Mouse (Mus musculus): Measurements from ENCODE around the gene F2. TPM values are rescaled to one million over a fixed set of nuclear protein-coding genes. Genes with fewer than 3 reads are reported as not detected.

Gene F2
- polyA plus RNA-seq, 1 experiment from 2014 or later = 0.08 TPM

- no peak overlapping the region for H3K4me3 ChIP-seq (ENCODE audit: low read length)
- H3K9me3 ChIP-seq (ENCODE audit: control insufficient read depth, low read length) = no peaks in the 10 kb centered on the region
- no peak overlapping the region for H3K4me2 ChIP-seq (ENCODE audit: low read length)
- H3K9ac ChIP-seq (ENCODE audit: low read depth, low read length) = no peak overlapping the region
- no peaks in the 10 kb centered on the region for H3K27me3 ChIP-seq (replicated peaks; ENCODE audit: control insufficient read depth, insufficient read depth, low read length)
- 95% methylated on average over 6 of the region's 6 CpGs for WGBS
- no peak for ATAC-seq
- H3K27ac ChIP-seq (ENCODE audit: low read depth, low read length) = no peak overlapping the region
- H3K4me1 ChIP-seq (ENCODE audit: control insufficient read depth, insufficient read depth, low read depth, low read length) = no peaks in the 10 kb centered on the region
- H3K36me3 ChIP-seq (ENCODE audit: control insufficient read depth, insufficient read depth, low read length) = peaks cover 48% of the 10 kb centered on the region
Observed at GRCm38 (mm10) chr2:91666386-91666910, 30.2 kb upstream of the F2 start.

DNA sequence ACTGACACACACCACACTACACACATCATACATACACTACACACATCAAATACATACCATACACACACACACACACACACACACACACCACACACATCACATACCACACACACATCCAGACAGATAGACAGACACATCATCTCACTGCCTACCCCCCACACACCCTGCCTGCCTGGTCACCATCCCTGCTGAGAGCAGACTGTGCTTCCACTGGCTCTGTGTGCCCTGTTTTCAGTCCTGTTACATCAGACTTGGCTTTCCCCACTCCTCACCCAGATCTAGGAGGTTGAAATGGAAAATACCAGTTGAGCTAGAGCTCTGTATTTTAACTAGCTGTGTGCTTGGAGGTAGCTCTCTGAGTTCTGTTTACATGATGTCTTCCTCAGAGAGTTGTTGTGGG lies 28.6 kb upstream of the F2 start:
- Histone ChIP-seq H3K9me3 (ENCODE audit: control insufficient read depth, low read length) (no peaks in the 10 kb centered on the region), H3K9ac (ENCODE audit: low read depth, low read length) (no peak overlapping the region), H3K27me3 (replicated peaks; ENCODE audit: control insufficient read depth, insufficient read depth, low read length) (no peaks in the 10 kb centered on the region), H3K4me3 (ENCODE audit: low read length) (no peak overlapping the region), H3K36me3 (ENCODE audit: control insufficient read depth, insufficient read depth, low read length) (peaks cover 40% of the 10 kb centered on the region), H3K27ac (ENCODE audit: low read depth, low read length) (no peak overlapping the region), H3K4me1 (ENCODE audit: control insufficient read depth, insufficient read depth, low read depth, low read length) (no peaks in the 10 kb centered on the region), H3K4me2 (ENCODE audit: low read length) (no peak overlapping the region)
- ATAC-seq = no peak

- H3K9me3 ChIP-seq (ENCODE audit: control insufficient read depth, low read length) = no peaks in the 10 kb centered on the region
- peaks cover 42% of the 10 kb centered on the region for H3K36me3 ChIP-seq (ENCODE audit: control insufficient read depth, insufficient read depth, low read length)
- WGBS = 96% methylated on average over 6 of the region's 6 CpGs
- H3K27ac ChIP-seq (ENCODE audit: low read depth, low read length) = no peak overlapping the region
- no peak overlapping the region for H3K4me3 ChIP-seq (ENCODE audit: low read length)
- ATAC-seq = no peak
- no peak overlapping the region for H3K4me2 ChIP-seq (ENCODE audit: low read length)
- no peaks in the 10 kb centered on the region for H3K4me1 ChIP-seq (ENCODE audit: control insufficient read depth, insufficient read depth, low read depth, low read length)
- H3K9ac ChIP-seq (ENCODE audit: low read depth, low read length) = no peak overlapping the region
- H3K27me3 ChIP-seq (replicated peaks; ENCODE audit: control insufficient read depth, insufficient read depth, low read length) = no peaks in the 10 kb centered on the region
Observed at GRCm38 (mm10) chr2:91660981-91661380, 24.8 kb upstream of the F2 start.

GRCm38 (mm10) chr2:91659657-91660056 lies 23.4 kb upstream of the F2 start:
- Histone ChIP-seq H3K36me3 (ENCODE audit: control insufficient read depth, insufficient read depth, low read length) (peaks cover 43% of the 10 kb centered on the region), H3K4me2 (ENCODE audit: low read length) (no peak overlapping the region), H3K4me3 (ENCODE audit: low read length) (no peak overlapping the region), H3K27ac (ENCODE audit: low read depth, low read length) (no peak overlapping the region), H3K27me3 (replicated peaks; ENCODE audit: control insufficient read depth, insufficient read depth, low read length) (no peaks in the 10 kb centered on the region), H3K9ac (ENCODE audit: low read depth, low read length) (no peak overlapping the region), H3K9me3 (ENCODE audit: control insufficient read depth, low read length) (no peaks in the 10 kb centered on the region), H3K4me1 (ENCODE audit: control insufficient read depth, insufficient read depth, low read depth, low read length) (no peaks in the 10 kb centered on the region)
- ATAC-seq = no peak
- WGBS = 97% methylated on average over 8 of the region's 8 CpGs

DNA sequence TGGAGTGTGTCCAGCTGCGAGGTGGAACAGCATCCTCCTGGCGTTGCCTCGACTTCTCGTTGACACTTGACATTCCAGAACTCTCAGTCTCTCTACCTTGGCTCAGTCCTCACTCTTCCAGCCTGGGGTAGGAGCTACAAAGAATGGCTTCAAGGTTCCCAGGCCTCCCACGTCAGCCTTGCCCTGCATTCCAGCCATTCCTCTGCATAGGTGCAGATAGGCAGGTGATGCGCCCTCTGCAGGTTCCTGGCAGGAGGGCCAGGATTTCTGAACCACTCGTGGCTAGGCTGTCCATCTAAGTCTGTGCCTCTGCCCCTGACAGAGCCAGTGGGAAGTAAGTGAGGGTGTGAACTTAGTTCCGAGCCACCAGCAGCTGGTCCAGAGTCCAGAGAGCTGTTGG lies 20.6 kb upstream of the F2 start:
- no peak overlapping the region for H3K4me2 ChIP-seq (ENCODE audit: low read length)
- peaks cover 26% of the 10 kb centered on the region for H3K36me3 ChIP-seq (ENCODE audit: control insufficient read depth, insufficient read depth, low read length)
- no peaks in the 10 kb centered on the region for H3K27me3 ChIP-seq (replicated peaks; ENCODE audit: control insufficient read depth, insufficient read depth, low read length)
- H3K4me3 ChIP-seq (ENCODE audit: low read length) = no peak overlapping the region
- H3K9me3 ChIP-seq (ENCODE audit: control insufficient read depth, low read length) = no peaks in the 10 kb centered on the region
- no peak for ATAC-seq
- no peak overlapping the region for H3K27ac ChIP-seq (ENCODE audit: low read depth, low read length)
- 81% methylated on average over 8 of the region's 8 CpGs for WGBS
- no peak overlapping the region for H3K9ac ChIP-seq (ENCODE audit: low read depth, low read length)
- peaks cover 5% of the 10 kb centered on the region for H3K4me1 ChIP-seq (ENCODE audit: control insufficient read depth, insufficient read depth, low read depth, low read length)

GRCm38 (mm10) chr2:91655827-91656226 lies 19.6 kb upstream of the F2 start:
- WGBS = 76% methylated on average over 6 of the region's 6 CpGs
- H3K9ac ChIP-seq (ENCODE audit: low read depth, low read length) = no peak overlapping the region
- H3K4me2 ChIP-seq (ENCODE audit: low read length) = no peak overlapping the region
- no peak for ATAC-seq
- H3K4me1 ChIP-seq (ENCODE audit: control insufficient read depth, insufficient read depth, low read depth, low read length) = peaks cover 8% of the 10 kb centered on the region
- no peaks in the 10 kb centered on the region for H3K9me3 ChIP-seq (ENCODE audit: control insufficient read depth, low read length)
- no peak overlapping the region for H3K4me3 ChIP-seq (ENCODE audit: low read length)
- peaks cover 26% of the 10 kb centered on the region for H3K36me3 ChIP-seq (ENCODE audit: control insufficient read depth, insufficient read depth, low read length)
- no peak overlapping the region for H3K27ac ChIP-seq (ENCODE audit: low read depth, low read length)
- no peaks in the 10 kb centered on the region for H3K27me3 ChIP-seq (replicated peaks; ENCODE audit: control insufficient read depth, insufficient read depth, low read length)

- WGBS = 91% methylated on average over 5 of the region's 5 CpGs
- H3K4me1 ChIP-seq (ENCODE audit: control insufficient read depth, insufficient read depth, low read depth, low read length) = peaks cover 11% of the 10 kb centered on the region
- no peak overlapping the region for H3K27ac ChIP-seq (ENCODE audit: low read depth, low read length)
- H3K4me2 ChIP-seq (ENCODE audit: low read length) = no peak overlapping the region
- H3K4me3 ChIP-seq (ENCODE audit: low read length) = no peak overlapping the region
- ATAC-seq = no peak
- peaks cover 26% of the 10 kb centered on the region for H3K36me3 ChIP-seq (ENCODE audit: control insufficient read depth, insufficient read depth, low read length)
- no peaks in the 10 kb centered on the region for H3K9me3 ChIP-seq (ENCODE audit: control insufficient read depth, low read length)
- H3K9ac ChIP-seq (ENCODE audit: low read depth, low read length) = no peak overlapping the region
- H3K27me3 ChIP-seq (replicated peaks; ENCODE audit: control insufficient read depth, insufficient read depth, low read length) = no peaks in the 10 kb centered on the region
Observed at GRCm38 (mm10) chr2:91655388-91655787, 19.2 kb upstream of the F2 start.

- WGBS = 52% methylated on average over 6 of the region's 6 CpGs
- Histone ChIP-seq H3K4me3 (ENCODE audit: low read length) (no peak overlapping the region), H3K9ac (ENCODE audit: low read depth, low read length) (no peak overlapping the region), H3K27me3 (replicated peaks; ENCODE audit: control insufficient read depth, insufficient read depth, low read length) (no peaks in the 10 kb centered on the region), H3K4me1 (ENCODE audit: control insufficient read depth, insufficient read depth, low read depth, low read length) (peaks cover 18% of the 10 kb centered on the region), H3K9me3 (ENCODE audit: control insufficient read depth, low read length) (no peaks in the 10 kb centered on the region), H3K4me2 (ENCODE audit: low read length) (no peak overlapping the region), H3K36me3 (ENCODE audit: control insufficient read depth, insufficient read depth, low read length) (peaks cover 19% of the 10 kb centered on the region), H3K27ac (ENCODE audit: low read depth, low read length) (no peak overlapping the region)
- no peak for ATAC-seq
Observed at GRCm38 (mm10) chr2:91652863-91653262, 16.6 kb upstream of the F2 start.

DNA sequence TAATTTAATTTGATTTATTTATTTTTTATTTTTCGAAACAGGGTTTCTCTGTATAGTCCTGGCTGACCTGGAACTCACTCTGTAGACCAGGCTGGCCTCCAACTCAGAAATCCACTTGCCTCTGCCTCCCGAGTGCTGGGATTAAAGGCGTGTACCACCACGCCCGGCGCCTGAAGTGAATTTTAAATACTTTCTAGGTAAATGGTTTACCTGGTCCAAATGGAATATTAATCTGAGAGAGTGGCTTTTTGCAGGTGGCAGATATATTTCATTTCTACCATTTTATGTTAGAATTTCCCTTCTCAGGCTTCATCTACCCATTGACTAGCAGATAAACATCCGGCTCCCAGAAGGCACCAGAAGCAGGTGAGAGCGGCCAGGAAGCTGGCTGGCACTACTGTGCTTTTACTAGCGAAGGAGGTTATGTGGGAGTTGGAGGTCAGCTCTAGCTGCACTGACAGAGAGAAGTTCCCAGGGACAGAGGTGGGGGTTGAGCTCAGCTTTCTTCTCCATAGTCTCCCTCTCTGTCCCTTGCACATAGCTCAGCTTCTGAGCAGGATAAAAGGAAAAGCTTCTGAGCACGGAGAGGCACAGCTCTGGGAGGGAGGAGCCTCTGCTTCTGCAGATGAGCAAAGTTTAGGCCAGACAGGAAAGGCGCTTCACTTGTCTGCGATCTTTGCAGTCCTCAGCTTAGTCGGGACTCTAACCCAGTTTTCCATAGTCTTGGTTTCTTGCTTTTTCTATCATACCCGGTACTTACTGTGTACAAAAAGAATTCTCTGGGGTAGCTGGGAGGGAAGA lies 15.4 kb upstream of the F2 start:
- no peak overlapping the region for H3K4me3 ChIP-seq (ENCODE audit: low read length)
- no peak overlapping the region for H3K9ac ChIP-seq (ENCODE audit: low read depth, low read length)
- H3K27ac ChIP-seq (ENCODE audit: low read depth, low read length) = no peak overlapping the region
- no peaks in the 10 kb centered on the region for H3K27me3 ChIP-seq (replicated peaks; ENCODE audit: control insufficient read depth, insufficient read depth, low read length)
- H3K9me3 ChIP-seq (ENCODE audit: control insufficient read depth, low read length) = no peaks in the 10 kb centered on the region
- H3K4me2 ChIP-seq (ENCODE audit: low read length) = no peak overlapping the region
- H3K4me1 ChIP-seq (ENCODE audit: control insufficient read depth, insufficient read depth, low read depth, low read length) = peaks cover 18% of the 10 kb centered on the region
- ATAC-seq = no peak
- 87% methylated on average over 14 of the region's 14 CpGs for WGBS
- peaks cover 18% of the 10 kb centered on the region for H3K36me3 ChIP-seq (ENCODE audit: control insufficient read depth, insufficient read depth, low read length)
